Mouse (Mus musculus) A20 (cell line): ENCODE data around the gene G2e3.

Experiments used
- DNase-seq: peaks from one replicate; pipeline ENCODE4 v3.0.0-alpha.2; 2011; ENCODE audit warnings: low read depth, low spot score

Gene G2e3

DNA sequence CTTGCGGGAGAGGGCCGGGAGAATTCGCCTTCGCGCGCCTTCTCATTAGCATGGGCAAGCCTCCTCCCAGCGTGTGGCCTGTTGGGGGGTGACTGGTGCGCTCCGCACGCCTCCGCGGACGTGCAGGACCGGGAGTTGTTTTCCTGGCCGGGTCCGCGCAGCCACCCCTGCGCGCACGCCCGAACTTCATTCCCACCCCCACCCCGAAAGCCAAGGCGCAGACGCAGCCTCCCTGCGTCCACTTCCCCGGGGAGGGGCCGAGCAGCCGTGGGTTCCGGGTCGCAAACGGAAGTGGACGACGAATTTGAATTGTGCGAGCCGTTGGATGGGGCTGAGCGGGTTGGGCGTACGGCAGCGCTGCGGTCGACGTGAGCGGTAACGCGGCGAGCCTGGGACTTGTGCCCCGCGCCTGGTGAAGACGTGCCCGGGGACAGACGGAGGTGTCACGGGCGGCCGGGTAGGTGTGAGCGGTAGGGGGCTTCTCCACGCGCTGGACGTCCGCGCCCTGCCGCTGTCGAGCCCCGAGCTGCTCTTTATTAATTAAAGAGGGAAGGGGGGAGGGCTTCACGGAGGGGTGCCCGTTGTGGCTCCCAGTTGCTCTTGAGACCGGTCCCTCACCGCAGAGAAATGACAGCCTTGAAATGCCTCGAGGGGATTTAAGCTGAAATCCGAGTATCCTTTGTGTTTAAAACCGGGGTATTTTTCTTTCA, at the start of gene G2e3:
Gene G2e3, plus strand, starts transcription at position 74 of the 710 bp plus-strand sequence.
- DNase-seq, result peak; percentile 95

DNA sequence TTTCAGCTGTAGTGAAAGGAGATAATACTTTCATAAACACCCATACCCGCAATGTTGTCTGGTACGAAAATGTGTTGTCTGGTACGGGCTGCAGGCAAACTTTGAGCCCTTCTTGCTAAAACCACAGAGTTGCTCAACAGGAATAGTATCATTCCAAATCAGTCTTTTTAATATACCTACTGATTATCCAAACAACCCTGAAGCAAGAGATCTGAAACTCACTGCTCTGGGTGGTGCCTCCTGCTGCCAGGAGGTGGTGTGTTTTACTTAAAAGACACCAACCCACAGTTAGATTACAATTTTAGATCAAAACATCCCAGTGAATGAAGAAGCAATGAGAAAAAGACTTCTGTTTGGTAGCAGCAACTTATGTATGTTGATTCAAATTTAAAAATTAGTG, 24.3 kb upstream of the G2e3 start:
- DNase-seq, result peak; percentile 7

DNA sequence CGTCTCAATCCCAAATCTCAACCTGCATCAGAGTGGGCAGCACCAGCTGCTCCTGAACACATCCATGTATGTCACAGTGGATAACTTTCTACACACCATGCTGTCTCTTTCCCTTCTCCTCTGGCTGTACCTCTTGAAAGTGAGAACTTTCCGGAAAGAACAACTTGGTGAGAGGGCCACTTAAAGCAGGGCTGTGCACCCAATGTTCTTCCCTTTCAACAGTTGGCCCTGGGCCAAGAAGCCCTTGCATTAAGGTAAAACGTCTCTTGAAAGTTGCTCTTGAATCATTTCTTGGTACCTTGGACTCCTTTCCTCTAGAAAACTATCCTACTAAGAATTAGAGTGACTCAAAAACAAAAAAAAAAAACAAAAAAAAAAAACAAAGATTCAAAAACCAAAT, 21.0 kb upstream of the G2e3 start:
- DNase-seq, result no peak

DNA sequence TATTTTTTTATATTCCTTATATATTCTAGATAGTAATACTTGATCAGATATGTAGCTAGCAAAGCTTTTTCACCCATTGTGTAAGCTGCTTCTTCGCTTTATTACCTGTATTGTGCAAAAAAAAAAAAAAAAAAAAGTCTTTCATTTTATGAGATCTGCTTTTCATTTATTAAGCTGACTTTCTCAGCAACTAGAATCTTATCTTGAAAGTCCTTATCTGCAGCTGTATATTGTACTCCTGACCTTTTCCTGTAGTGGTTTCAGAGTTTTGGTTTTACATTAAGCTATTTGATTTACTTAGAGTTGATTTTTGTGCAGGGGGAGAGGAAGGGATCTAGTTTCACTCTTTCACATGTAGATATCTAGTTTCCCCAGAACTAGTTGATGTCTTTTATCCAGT, 10.8 kb upstream of the G2e3 start:
- no peak for DNase-seq

DNA sequence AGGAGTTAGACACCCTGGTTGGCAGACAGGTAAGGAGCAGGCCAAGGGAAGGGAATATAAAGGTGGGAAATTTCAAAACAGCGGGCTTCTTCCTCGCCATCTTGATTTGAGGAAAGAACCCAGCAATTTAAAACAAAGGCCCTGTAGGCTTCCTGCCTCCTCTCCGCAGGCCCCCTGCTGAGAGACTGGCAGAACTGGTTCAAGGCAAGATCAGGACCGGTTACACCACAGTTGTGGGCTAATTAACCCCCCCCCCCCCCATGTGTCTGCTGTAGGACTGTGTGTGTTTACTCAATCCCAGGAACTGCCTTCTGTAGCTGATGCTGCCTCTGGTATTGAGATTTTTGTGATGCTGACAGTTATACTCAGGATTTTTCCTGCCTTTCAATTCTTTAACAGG, 1.7 kb upstream of the G2e3 start:
- DNase-seq, result no peak

DNA sequence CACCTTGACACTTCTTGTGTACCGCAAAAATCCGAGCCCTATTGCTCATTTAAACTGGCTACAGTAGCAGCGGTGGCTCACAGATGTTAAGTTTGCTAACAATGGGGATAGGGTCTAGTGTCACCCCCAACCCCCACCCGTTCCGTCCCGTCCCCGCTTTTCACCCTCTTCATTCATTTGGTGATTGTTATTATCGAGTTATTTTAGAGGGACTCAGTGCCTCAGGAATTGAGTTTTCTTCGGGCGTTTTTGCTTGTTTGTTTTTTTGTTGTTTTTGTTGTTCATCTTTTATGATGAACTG, 787 bp downstream of the G2e3 start:
- DNase-seq, result no peak

DNA sequence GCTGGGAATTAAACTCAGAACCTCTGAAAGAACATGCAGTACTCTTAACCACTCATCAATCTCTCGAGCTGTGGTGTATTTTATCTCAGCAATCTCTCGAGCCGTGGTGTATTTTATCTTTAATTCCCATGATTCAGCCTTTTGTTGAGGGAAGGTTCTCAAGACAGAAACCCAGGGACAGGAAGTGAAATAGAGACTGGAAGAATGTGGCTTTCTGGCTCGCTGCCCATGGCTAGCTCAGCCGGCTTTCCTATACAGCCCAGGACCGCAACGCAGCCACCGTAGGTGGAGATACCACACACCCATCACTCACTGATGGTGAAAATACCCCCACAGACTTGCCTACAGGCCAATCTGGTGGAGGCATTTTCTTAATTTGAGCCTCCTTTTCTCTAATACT, 7.4 kb downstream of the G2e3 start:
- peak; percentile 61 for DNase-seq

DNA sequence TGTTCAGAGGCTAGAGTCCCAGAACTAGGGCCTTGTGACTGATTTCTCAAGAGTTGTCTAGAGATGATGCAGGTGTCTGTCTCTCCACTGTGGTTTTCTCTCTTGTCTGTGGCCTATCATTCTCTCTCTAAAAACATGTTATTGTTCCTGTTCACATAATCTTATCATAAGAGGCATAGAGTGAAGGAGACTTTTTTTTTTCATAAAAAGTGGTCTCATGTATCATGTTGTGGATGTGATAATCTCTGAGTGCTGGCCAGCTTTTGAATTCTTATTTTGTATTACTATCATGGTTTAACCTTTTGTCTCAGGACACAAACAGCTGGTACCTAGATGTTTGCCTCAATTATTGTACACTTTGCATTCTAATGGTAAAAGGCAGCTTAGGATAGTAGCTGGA, 13.4 kb downstream of the G2e3 start:
- DNase-seq, result no peak

DNA sequence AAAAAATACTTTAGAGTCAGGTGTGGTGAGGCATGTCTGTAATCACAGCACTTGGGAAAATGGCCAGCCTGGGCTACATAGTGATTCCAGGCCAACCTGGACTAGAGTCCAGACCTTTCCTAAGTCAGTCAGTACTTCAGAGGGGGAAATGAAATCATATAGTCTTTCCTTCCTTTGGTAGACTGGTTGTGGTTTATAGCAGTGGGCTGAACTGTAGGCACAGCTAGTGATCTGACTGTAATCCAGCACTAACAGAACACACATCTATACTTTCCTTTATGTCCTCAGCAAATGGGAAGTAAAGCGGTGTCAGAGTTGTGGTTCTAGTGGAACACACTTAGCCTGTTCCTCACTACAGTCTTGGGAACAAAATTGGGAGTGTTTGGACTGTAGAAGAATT, 15.0 kb downstream of the G2e3 start:
- no peak for DNase-seq

DNA sequence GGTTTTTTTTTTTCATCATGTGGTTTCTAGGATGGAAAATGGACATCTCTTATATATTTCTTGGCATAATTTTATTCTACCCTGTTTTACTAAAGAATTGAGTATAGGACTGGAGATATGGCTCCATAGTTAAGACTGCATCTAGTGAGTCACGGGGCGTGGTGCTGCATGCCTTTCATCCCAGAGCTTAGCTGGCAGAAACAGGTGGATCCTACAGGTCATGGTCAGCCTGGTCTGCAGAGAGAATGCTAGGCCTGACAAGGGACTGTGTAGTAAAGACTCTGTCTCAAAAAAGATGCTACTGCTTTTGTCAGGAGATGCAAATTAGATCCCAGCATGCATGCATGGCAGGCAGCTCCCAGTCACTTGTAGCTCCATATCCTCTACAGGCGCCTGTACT, 20.6 kb downstream of the G2e3 start:
- no peak for DNase-seq

DNA sequence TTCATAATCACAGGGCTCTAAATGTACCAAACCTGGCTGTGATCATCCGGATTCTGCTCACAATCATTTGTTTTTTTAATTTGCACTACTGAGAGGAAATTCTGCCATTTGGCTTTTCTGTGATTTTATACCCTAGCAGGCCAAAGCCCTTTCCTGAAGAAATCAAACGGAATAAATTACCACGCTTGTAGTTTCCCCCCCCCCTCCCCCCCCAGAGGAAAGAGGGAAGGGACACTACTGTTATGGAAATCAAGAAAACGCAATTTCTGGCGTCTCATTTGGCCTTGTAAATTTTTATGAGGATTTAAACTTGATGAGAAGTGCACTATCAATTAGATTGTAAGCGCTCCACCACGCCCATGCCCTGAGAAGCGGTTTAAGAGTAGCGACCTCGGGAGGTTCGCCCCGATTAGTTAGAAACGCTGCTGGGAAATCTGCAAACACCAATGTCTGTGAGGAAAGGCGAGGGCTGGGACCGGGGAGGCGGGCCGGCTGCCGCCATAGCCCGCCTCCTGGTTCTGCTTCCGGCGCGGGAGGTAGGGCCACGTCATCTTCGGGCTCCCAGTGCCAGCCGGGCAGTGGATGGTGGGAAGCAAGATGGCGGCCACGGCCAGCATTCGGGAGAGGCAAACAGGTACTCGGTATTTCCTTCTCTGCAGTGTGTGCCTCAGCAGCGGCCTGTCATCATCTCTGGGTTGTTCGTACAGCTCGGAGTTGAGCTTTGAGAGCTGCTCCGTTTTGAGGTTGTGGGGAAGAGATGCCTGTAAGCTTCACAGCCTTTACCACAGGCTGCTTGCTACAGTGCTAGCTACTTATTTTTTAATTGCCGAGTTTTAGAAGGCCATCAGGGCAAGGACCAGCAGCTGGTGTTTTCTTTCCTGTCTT, 29.4 kb downstream of the G2e3 start, which contains the start of gene Scfd1:
Gene Scfd1, plus strand, starts transcription at position 508 of the 885 bp plus-strand sequence.
- peak; percentile 95 for DNase-seq

DNA sequence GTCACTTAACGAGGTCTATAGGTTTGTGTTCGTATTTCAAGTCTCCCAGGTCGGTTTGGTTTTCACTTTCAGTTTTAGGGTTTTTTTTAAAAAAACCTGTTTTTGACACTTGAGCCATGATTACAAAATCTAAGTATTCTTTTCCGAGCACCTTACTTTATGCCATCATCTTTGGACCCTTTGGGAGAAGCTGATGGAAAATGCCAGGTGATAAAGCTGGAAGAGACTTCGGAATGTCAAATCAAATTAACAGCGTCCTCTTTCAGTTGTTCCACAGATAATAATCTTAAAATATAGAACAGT, 30.0 kb downstream of the G2e3 start:
- DNase-seq, result no peak

DNA sequence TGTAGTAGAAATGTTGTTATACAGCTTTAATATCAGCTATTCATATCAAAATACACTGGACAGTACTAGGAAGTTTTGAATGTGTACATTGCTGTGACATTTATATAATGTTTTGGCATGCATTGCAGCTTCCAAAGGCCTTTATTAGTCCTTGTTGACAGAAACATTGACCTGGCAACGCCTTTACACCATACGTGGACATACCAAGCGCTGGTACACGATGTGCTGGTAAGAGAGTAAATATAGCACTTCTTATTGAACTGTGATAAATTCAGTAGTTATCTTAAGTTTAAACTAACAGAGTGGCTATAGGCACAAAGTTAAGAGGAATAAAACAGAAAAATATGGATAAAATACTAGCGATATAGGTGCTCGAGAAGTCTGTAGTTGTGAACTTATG, 52.0 kb downstream of the G2e3 start:
- no peak for DNase-seq

DNA sequence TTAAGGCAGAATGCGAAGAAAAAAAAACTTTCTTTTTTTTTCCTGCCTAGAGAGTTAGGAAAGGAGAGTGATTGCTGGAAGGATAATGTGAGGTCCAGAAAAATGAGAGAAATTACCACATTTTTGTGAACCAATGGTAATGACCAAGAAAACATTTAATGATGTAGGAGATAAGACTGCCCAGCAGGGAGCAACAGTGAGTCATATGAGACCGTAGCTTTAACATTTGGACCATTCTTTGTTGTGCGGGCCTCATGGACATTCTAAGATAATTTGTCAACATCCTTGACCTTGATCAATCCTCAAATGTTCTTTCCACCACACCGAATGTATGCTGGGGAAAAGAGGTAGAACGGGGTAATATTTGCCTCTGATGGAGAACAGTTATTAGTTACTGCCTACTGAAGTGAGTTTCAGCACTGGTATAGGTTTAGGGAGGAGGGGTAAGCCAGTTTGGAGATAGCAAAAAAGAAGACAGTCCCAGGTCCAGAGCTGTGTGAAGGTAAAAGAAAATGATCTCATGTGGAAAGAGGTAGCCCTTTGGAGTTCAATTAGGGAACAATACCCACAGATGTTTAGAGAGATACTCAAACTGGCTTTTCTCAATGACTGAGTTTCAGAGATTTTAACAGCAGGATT, 54.3 kb downstream of the G2e3 start:
- DNase-seq, result peak; percentile 45

DNA sequence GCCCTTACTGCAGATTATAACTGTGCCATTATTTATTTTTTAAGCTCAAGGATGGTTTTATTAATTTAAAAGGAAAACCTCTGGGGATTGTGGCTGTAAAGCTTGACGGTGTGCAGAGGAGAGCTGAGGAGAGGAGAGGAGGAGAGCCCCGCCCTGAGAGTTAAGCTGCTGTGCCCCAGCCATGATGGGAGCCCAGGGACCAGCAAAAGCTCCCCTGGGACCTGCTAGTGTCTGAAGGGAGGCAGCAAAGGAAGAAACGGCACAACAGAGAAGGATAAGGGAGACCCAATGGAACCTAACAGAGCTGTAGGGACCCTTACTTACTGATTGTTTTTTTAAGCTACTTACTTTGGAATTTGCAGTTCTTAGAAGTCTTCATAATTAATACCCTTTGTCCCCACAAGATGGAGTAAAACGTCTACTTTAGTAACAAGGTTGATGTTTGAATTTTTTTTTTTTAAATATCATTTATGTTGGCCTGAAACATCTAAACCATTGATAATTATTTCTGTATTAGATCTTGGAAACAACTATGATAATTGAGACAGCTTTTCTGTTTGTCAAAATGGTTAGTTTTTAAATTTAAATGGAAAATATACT, 56.2 kb downstream of the G2e3 start:
- DNase-seq, result peak; percentile 41

DNA sequence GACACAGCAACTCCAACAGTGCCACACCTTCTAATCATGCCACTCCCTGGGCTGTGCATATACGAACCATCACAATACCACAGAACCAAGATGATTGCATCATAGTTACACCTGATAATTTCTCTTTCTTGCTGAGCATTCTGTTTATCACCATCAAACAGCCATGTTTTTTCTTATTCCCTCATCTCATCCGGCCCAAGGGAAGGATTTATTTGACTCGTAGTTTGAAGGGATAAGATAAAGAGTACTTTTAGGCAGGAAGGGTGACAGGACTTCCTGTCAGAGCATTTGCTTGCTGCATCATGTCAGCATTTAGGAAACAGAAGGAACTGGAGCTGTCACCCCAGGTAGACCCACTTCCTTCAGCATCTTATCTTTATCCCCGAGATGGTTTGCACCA, 63.5 kb downstream of the G2e3 start:
- no peak for DNase-seq
